Mouse (Mus musculus): ENCODE measurements around the gene Dnajb5. TPM values are rescaled to one million over a fixed set of nuclear protein-coding genes. Genes with fewer than 3 reads are reported as not detected.

Dnajb5 gene
- polyA plus RNA-seq, 1 experiment from 2014 or later, result 0.75 TPM

Other genes with a start within 250 kb of the Dnajb5 start
- gene 4930578G10Rik, start 214.3 kb upstream of the Dnajb5 start, polyA plus RNA-seq (2015; fragmentation: Nextera tagmentation; extraction: Ambion mirVana), result not detected in 2 replicates
- gene Ccl19, start 193.2 kb upstream of the Dnajb5 start, polyA plus RNA-seq (2015; fragmentation: Nextera tagmentation; extraction: Ambion mirVana), result not detected in 2 replicates
- gene Ccl21a, start 175.8 kb upstream of the Dnajb5 start, polyA plus RNA-seq (2015; fragmentation: Nextera tagmentation; extraction: Ambion mirVana), result 0.96 TPM in 1 of 2 replicates, not detected in the other
- gene Fam205a1, start 95.9 kb upstream of the Dnajb5 start, polyA plus RNA-seq (2015; fragmentation: Nextera tagmentation; extraction: Ambion mirVana), result 0.12 and 0.15 TPM in 2 replicates
- gene Gm12394, start 93.0 kb upstream of the Dnajb5 start, polyA plus RNA-seq (2015; fragmentation: Nextera tagmentation; extraction: Ambion mirVana), result 0.07 and 0.08 TPM in 2 replicates
- gene Fam205c, start 75.6 kb upstream of the Dnajb5 start, polyA plus RNA-seq (2015; fragmentation: Nextera tagmentation; extraction: Ambion mirVana), result 0.28 and 0.48 TPM in 2 replicates
- 0.13 and 0.40 TPM in 2 replicates for gene Phf24, start 33.2 kb upstream of the Dnajb5 start, polyA plus RNA-seq (2015; fragmentation: Nextera tagmentation; extraction: Ambion mirVana)
- 0.13 and 0.15 TPM in 2 replicates for gene 1700022I11Rik, start 19.8 kb downstream of the Dnajb5 start, polyA plus RNA-seq (2015; fragmentation: Nextera tagmentation; extraction: Ambion mirVana)
- 273 and 314 TPM in 2 replicates for gene Vcp, start 50.7 kb downstream of the Dnajb5 start, polyA plus RNA-seq (2015; fragmentation: Nextera tagmentation; extraction: Ambion mirVana)
- 10.3 and 11.8 TPM in 2 replicates for gene Fancg, start 60.7 kb downstream of the Dnajb5 start, polyA plus RNA-seq (2015; fragmentation: Nextera tagmentation; extraction: Ambion mirVana)
- 12.6 and 13.9 TPM in 2 replicates for gene Pigo, start 76.0 kb downstream of the Dnajb5 start, polyA plus RNA-seq (2015; fragmentation: Nextera tagmentation; extraction: Ambion mirVana)
- 270 and 280 TPM in 2 replicates for gene Stoml2, start 81.9 kb downstream of the Dnajb5 start, polyA plus RNA-seq (2015; fragmentation: Nextera tagmentation; extraction: Ambion mirVana)
- gene Fam214b, start 96.4 kb downstream of the Dnajb5 start, polyA plus RNA-seq (2015; fragmentation: Nextera tagmentation; extraction: Ambion mirVana), result 28.4 and 30.0 TPM in 2 replicates
- gene Unc13b, start 109.1 kb downstream of the Dnajb5 start, polyA plus RNA-seq (2015; fragmentation: Nextera tagmentation; extraction: Ambion mirVana), result 0.30 and 0.37 TPM in 2 replicates